Mouse (Mus musculus): ENCODE data around the gene Rundc3a.
"Not testable (repeated sequence)": the region's sequence is repeated elsewhere in the genome, so short reads cannot be mapped to it uniquely, and the experiment has no call there.

The Rundc3a gene

DNA sequence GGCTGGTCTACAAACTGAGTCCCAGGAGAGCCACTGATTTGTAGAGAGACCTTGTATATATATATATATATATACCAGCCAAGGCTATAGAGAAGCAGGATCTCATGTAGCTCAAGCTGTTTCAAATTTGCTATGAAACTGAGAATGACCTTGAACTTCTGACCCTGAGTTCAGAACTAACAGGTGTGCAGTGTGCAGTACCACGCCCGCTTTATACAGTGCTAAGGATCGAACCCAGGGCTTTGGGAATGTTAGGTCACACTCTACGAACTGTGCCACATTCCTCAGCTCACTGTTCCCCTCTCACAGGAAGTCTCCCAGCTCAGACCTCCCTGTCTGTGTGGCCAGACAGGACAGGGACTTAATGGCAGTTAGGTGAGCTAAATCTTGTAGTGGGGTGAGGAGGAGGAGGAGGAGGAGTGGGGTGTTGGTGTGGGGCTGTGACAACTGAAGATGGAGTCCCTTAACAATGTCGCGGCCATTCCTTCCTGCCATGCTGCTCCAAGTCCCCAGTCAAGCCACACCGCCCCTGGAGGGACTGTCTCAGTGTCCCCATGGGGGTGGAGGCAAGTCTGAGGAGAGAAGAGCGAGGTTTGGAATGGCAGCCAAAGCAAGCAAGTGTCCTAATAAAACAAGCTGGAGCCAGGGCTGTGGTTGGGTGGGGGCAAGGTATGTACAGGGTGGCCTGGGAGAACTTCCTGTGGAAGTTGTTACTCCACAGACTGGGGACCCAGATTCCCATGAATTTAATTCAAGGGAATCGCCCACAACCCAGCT is 25.5 kb upstream of the Rundc3a start:
- DNase-seq (ENCODE audit: inconsistent ontology term), result no peak

GRCm38 (mm10) chr11:102368347-102368746 is 24.9 kb upstream of the Rundc3a start:
- no peak for DNase-seq (ENCODE audit: inconsistent ontology term)

- no peak for DNase-seq (ENCODE audit: inconsistent ontology term)
Observed at GRCm38 (mm10) chr11:102369263-102369662, 23.9 kb upstream of the Rundc3a start.

GRCm38 (mm10) chr11:102370285-102370684 is 22.9 kb upstream of the Rundc3a start:
- DNase-seq (ENCODE audit: inconsistent ontology term), result no peak

DNA sequence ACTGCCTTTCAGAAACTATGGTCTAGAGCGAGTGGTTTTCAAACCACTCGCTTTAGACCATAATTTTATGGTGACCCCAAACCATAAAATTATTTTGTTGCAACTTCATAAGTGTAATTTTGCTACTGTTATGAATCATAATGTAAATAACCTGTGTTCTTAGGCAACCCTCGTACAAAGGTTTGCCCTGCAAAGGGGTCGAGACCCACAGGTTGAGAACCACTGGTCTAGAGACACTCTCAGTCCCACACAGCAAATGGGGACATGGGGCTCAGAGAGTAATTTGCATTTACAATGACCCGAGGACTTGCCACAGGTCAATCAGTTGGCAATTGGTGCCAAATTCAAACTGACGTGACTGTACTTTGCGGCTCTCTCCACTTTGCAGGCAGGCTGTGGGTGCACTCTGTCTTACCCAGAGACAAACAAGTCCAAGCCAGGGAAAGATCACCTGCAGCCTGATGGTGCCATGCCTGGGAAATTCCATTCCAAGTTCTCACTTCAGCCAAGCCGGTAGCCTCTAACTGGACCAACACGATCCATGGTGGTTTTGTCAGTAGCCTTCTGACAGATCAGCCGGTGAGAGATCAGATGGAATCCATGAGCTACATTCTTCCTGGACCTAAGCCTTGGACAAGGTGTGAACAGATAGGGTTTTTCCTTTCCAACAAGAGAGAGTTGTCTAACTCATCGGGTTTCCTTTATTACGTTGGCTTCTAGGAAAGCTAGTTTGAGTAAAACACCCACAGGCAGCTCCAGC is 21.1 kb upstream of the Rundc3a start:
- DNase-seq (ENCODE audit: inconsistent ontology term), result no peak

DNA sequence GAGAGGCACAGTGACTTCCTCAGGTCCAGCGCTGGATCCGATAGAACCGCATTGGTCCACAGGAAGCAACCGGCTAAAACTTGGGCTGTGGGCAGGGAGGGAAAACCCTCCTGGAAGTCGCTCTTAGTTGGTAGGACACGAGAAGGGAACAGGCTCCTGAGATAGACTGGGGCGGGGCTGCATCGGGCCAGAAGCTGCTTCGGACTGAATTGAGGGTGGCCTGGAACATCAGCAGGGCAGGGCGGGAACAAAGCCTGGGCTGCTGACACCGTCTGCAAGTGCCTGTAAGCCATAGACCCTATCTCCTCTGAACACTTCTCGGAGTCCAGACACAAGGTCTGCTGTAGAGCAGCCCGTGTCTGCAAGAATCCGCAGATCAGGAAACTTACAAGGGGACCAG is 20.3 kb upstream of the Rundc3a start:
- no peak for DNase-seq (ENCODE audit: inconsistent ontology term)

- DNase-seq (ENCODE audit: inconsistent ontology term), result no peak
Observed at GRCm38 (mm10) chr11:102373646-102374045, 19.6 kb upstream of the Rundc3a start.

DNA sequence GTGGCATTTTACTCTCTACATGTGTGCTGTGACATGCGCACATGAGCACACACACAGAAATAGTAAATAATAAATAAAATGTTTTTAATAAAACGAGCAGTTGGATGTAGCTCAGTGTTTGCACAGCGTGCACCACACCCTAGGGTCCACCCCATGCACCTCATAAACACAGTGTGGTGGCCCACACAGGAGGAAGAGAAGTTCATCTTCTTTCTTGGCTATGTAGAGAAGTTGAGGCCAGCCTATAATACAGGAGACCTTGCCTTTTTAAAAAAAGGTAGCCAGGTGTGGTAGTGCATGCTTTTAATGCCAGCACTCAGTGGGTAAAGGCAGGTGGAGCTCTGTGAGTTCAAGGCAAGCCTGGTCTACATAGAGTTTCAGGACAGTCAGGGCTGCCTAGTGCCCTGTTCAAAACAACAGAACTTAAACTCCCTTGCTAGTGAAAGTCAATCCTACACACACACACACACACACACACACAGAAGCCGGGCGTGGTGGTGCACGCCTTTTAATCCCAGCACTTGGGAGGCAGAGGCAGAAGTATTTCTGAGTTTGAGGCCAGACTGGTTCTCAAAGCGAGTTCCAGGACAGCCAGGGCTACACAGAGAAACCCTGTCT is 19.0 kb upstream of the Rundc3a start:
- DNase-seq (ENCODE audit: inconsistent ontology term), result no peak

- DNase-seq (ENCODE audit: inconsistent ontology term), result peak; percentile 38
Observed at GRCm38 (mm10) chr11:102375196-102376173, 17.7 kb upstream of the Rundc3a start.

DNA sequence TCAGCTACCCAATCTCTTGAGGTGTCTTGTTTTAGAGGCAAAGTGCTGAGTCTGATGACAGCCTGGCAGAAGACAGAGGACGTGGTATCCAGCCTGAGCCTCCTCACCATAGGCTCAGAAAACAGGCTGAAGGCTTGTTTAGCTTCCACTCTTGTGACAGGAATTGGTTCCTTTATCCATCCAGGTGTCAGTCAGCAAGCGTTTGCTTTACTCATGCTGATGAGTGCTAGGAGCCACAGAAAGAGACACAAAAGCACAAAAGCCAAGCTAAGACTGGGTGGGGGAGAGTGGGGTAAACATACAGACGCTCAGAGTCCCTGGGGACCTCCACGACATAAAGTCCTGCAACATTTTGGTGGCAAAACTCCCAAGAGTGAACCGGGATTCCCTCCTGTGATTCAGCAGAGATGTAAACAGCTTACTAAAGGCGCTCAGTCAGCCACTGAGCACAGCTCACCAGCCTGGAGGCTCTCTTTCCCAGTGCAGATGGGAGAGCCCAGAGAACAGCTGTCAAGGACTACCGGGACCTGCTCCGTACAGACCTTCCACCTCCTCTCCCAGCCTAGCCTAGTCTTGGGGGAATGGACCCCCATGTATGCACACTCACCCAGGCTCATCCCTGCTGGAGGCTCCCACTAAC is 16.9 kb upstream of the Rundc3a start:
- DNase-seq (ENCODE audit: inconsistent ontology term), result peak; percentile 7

DNA sequence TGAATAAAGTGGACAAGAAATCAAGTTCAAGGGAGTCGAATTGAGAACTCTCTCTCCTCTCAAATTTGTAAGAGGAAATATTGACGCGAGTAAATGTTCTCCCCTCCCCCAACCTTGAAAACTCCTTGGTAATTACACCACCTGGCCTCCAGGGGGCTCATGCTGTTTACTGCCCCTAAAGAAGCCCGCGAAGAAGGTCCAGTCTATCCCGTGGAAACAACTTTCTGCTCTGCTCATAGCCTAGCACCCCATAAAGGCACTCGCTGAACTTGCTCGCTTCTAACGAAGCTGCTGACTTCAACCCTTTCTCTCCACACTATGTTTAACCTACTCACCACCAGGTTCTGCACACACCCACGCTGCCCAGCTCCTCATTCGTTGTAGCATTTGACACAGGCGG is 16.0 kb upstream of the Rundc3a start:
- no peak for DNase-seq (ENCODE audit: inconsistent ontology term)

- no peak for DNase-seq (ENCODE audit: inconsistent ontology term)
Observed at GRCm38 (mm10) chr11:102380091-102380490, 13.1 kb upstream of the Rundc3a start.

DNA sequence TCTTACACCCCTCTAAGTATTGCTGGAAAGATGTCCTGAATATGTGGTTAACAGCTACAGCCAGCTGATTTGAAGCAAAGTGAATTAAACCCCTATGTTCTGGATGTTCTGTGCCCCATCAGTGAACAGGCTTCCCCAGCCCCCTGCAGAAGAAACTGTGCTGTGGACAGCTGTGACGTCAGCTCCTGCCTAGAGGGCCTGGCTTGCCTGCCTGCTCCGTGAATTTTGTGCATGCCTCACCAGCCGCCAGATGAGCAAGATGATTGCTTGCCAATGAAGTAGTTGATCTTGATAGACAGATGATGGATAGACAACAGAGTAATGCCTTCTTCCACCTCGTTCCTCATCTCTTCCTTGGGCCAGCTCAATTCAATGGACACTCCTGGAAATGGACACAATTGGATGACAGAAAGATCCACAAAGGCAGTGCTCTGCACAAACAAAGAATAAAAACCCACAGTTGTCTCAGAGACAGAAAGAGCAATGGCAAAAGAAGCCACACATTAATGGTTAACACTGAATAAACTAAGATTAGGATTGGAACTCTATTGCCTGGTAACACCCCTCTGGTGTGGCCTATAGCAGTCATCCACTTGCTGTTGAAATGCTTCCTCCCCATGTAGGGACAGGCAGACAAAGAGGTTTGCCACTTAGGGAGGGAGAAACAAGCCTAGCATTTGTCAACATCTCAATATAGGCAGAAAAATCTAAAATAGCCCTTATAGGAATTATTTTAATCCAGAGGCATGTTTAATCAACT is 11.7 kb upstream of the Rundc3a start:
- DNase-seq (ENCODE audit: inconsistent ontology term), result no peak

DNA sequence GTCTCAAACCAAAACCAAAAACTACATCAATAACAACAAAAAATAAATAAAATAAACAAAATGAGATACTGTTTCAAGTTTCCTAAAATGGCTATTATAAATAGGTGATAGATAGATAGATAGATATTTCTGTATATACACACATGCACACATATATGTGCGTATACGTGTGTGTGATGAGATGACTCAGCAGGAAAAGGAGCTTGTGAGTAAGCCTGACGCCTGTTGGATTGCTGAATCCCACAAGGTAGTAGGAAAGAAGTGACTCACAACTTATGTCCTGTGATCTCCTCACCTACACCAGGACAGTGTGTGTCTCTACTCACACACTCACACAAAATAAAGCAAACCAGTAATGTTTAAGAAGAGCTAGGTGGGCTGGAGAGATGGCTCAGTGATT is 10.4 kb upstream of the Rundc3a start:
- no peak for DNase-seq (ENCODE audit: inconsistent ontology term)

GRCm38 (mm10) chr11:102383365-102384136 is 9.7 kb upstream of the Rundc3a start:
- DNase-seq (ENCODE audit: inconsistent ontology term), result peak; percentile 38

GRCm38 (mm10) chr11:102384418-102384817 is 8.8 kb upstream of the Rundc3a start:
- no peak for DNase-seq (ENCODE audit: inconsistent ontology term)

GRCm38 (mm10) chr11:102385075-102385474 is 8.1 kb upstream of the Rundc3a start:
- no peak for DNase-seq (ENCODE audit: inconsistent ontology term)

DNA sequence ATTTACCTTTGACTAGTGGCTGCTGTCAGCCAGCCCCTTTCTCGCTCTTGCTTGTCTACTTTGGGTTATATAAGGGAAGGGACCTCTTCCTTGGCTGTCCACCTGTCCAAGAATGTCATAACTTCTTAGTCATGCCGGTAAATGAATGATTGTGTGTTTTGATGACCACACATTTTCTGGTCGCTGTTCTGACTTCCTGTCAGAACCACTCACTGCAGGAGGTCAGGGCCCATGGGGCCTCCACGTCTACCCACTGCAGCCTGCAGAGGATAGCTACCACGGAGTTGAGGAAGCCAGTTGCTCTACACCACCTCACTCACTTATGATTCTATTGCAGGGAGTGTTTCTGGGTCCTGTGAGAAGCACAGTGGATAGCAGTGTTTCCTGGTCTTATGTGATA is 7.1 kb upstream of the Rundc3a start:
- no peak for DNase-seq (ENCODE audit: inconsistent ontology term)

- DNase-seq (ENCODE audit: inconsistent ontology term), result not testable (repeated sequence)
Observed at GRCm38 (mm10) chr11:102389436-102389835, 3.8 kb upstream of the Rundc3a start.

Measured in Muller cell, postnatal 12 days (primary cell).